Mouse (Mus musculus): ENCODE measurements around the gene 2310034G01Rik.

Gene 2310034G01Rik

DNA sequence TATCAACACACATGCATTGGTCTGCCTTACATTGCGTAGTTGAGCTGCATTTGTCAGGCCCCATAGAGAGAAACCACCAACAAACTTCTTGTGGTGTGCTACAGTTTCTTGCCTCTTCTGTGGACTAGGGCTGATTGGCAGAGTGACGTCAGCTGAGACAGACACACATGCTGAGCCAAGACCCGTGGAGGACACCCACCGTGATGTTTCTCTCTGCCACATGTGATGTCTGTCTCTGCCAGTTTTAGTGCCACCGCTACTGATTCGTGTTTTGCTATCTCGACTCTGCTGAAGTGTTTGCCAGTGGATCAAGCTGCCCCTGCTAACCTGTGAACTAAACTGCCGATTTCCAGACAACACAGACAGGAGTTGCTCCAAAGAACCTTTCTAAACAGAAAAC is 12.0 kb upstream of the 2310034G01Rik start:
- intact Hi-C loops (cut with DNase I) = no loop called here

DNA sequence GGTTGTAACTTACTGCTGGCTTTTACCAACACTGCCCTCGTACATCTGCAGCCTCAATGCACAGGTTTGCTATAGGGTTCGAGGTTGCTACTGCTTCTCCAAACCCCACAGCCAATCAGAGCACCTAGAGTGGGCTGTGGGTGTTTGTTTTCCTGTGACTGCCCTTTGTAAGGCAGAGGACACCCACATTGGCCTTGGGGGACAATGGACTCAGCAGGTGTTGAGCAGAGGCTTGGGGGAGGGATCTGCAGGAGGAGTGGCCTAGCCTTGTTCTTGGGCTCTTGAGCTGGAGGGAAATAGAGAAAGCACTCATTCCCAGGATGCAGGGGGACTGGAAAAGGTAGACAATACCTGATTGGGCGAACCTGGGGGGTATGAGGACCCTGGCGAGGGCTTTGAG is 8.3 kb upstream of the 2310034G01Rik start:
- intact Hi-C loops (cut with DNase I) = no loop called here

DNA sequence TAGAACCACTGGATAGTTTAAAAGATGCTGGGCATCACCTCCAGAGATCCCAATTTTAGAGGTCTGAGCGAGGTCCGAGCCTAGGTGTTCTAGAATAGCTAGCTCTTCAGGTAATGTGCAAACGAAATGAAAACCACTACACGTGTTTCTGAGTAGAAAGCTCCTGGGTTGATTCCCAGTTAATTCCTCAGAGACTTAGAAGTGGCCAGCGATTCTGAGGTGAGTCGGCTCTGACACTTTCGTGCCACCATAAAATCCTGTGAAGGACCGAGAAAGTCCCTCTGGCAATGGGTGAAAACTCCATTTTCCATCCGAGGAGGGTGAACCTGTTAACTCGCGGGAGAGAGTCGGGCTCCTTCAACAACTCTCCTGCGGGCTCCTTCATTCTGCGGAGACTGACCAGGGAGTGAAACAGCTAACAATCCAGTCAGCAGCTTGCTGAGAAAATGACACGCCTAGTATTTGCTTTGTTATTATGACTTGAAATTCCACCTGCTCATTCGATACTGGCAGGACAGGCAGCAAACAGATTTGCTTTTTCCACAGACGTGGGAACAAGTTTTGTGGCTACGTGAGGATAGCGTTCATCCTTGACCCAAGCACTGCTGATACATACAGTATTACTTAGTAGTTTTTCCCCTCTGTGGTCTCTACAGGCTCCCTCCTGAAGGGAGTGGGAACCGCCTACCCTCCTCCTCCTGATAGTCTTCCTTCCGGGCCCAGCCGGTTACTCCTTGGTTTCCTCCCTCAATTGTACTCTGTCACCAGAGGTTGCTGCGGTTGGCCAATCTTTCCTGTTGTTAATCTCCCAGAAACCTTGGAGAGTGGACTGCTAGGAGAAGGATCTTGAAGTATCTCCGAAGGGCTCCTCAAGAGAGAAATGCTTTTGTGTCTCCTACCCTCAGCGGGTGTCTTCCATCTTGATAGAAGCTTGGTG is 7.5 kb upstream of the 2310034G01Rik start:
- intact Hi-C loops (cut with DNase I) = no loop called here

GRCm38 (mm10) chr19:46356701-46357138 is 6.6 kb upstream of the 2310034G01Rik start:
- intact Hi-C loops (cut with DNase I) = no loop called here

DNA sequence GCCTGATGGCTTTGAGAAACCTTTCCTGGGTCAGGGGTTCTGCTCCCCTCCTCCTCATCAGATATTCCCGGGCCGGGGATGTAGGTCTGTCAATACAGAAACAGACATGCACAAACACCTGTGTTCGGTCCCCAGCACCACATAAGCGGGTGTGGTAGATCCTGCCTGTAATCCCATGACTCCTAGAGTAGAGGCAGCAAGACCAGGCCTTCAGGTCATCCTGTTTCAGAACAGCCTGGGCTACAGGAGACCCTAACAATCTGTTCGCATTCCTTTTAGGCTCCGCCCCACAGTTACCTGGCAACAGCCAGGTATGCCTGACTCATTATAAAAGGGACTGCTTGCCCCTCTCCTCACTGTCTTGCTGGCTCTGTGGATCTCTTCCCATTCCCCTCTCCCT is 552 bp downstream of the 2310034G01Rik start:
- intact Hi-C loops (cut with DNase I) = loop anchor here (5.0 kb wide), 1 partner anchor 33 kb away; no protein-coding TSS in a partner anchor

DNA sequence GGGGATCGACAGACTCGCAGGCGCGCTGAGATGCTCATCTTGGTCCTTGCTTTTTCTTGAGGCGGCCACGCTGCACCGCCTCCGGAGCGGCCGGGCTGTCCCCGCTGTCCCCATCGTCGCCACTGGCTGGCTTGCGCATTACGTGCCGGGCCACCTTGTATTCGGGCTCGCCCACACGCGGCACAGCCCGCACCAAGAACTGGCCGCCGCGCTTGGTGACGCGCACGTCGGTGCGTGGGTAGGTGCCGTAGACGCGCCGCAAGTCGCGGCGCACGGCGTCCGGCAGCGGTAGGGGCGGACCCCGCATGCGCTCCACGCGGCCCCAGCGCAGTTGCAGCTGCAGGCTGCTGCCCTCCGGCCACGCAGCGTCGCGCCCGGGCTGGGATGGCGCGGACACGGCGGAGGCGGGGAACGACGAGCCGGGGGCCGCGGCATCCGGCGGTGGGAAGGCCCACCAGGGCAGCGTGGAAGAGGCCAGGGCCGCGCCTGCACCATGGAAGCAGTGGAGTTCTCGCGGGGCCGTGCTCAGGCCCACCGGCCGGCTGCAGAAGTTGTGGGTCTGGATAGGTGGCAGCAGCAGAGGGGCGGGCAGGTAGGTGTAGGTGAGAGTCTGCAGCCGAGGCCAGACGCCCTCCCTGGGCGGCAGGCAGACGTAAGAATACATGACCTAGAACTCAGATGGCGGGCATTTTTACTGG is 1.2 kb downstream of the 2310034G01Rik start:
- intact Hi-C loops (cut with DNase I) = loop anchor here (5.0 kb wide), 1 partner anchor 33 kb away; no protein-coding TSS in a partner anchor

GRCm38 (mm10) chr19:46347936-46348668 is 2.0 kb downstream of the 2310034G01Rik start:
- intact Hi-C loops (cut with DNase I) = loop anchor here (5.0 kb wide), 1 partner anchor 34 kb away; no protein-coding TSS in a partner anchor

DNA sequence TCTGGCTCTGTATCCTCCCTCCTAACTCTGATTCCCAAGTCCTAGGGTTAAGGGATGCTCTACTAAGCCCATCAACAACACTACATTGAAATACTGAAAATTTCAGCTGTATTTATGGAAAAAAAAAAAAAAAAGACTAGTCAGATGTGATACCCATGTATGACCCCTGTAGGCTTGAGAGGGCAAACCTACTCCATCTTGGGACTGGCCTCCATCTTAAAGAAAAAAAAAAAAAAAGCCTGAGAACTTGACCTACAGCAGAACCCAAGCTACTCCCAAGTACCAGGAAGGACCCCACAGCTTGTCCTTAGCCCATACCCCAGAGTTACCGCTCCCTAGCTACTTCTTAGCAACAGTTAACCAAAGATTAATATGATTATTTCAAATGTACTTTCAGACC is 3.0 kb downstream of the 2310034G01Rik start:
- intact Hi-C loops (cut with DNase I) = loop anchor here (5.0 kb wide), 1 partner anchor 35 kb away; no protein-coding TSS in a partner anchor

- intact Hi-C loops (cut with DNase I) = loop anchor here (5.0 kb wide), 1 partner anchor 37 kb away; no protein-coding TSS in a partner anchor
Measured at GRCm38 (mm10) chr19:46344710-46345419, 5.2 kb downstream of the 2310034G01Rik start.

DNA sequence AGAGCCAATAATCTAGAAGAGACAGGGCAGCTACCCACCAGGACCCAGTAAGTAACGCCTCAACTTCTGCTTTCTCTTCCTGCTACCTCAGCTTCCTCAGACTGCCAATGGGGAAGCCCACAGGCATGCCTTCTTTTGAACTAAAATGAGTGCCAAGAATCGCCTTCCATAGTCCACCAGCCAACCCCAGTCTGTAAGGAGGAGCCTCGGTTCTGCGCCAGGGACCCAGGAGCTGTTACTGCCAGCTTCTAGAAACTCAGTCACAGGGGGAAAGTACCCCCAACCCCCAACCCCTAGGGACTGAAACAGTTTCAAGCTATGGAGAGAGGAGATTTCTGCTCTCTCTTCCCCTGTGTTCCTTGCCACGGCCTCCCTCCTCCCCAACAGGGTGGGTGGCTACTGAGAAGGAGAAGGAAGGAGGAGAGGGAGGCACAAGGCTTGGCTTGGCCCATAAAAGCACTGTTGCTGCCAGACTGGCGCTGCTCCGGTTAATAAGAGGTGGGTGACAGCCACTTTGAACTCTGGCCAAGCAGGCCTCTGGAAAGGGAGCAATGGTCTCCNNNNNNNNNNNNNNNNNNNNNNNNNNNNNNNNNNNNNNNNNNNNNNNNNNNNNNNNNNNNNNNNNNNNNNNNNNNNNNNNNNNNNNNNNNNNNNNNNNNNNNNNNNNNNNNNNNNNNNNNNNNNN is 10.7 kb downstream of the 2310034G01Rik start:
- intact Hi-C loops (cut with DNase I) = no loop called here

DNA sequence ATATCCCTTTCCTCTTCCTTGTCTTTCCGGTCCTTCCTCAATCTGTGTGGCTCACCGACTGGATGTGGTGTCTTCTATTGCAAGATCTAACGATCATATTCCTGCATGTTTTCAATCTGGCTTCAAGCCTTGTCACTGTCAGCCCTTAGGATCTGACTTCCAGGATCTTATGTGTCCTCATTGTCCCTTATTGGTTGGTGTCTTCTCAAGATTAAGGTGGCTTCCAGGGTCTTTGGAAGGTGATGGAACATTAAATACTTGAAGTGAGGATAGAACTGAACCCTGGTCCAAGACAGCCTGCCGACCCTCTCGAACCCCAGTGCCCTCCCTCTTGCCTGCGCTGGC is 11.2 kb downstream of the 2310034G01Rik start:
- intact Hi-C loops (cut with DNase I) = no loop called here

GRCm38 (mm10) chr19:46338331-46338936 is 11.7 kb downstream of the 2310034G01Rik start, which contains the start of gene Cuedc2:
TSS of gene Cuedc2 (minus strand) at chr19:46338702.
- intact Hi-C loops (cut with DNase I) = no loop called here

GRCm38 (mm10) chr19:46337719-46338330 is 12.3 kb downstream of the 2310034G01Rik start:
- intact Hi-C loops (cut with DNase I) = no loop called here

DNA sequence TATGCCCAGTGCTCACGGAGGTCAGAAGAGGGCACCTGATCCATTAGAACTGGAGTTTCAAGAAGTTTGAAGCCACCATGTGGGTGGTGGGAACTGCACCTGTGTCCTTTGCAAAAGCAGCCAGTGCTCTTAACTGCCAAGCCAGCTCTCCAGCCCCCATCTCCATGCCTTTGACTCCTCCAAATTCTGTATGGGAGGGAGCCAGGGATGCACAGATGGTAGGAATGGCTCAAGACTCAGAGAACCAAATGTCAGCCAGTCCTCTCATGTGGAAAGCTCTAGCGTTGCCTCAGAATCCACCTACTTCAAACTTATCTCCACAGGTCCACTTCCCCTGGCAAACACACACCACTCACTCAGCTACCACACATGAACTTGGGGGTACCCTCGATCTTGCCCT is 16.2 kb downstream of the 2310034G01Rik start:
- intact Hi-C loops (cut with DNase I) = loop anchor here (5.0 kb wide), 1 partner anchor 33 kb away; no protein-coding TSS in a partner anchor

- intact Hi-C loops (cut with DNase I) = loop anchor here (5.0 kb wide), 1 partner anchor 34 kb away; no protein-coding TSS in a partner anchor
Measured at GRCm38 (mm10) chr19:46332721-46333339, 17.3 kb downstream of the 2310034G01Rik start.

- intact Hi-C loops (cut with DNase I) = loop anchor here (5.0 kb wide), 1 partner anchor 35 kb away; no protein-coding TSS in a partner anchor
Measured at GRCm38 (mm10) chr19:46331936-46332335, 18.2 kb downstream of the 2310034G01Rik start.

- intact Hi-C loops (cut with DNase I) = loop anchor here (5.0 kb wide), 1 partner anchor 36 kb away; no protein-coding TSS in a partner anchor
Measured at GRCm38 (mm10) chr19:46331326-46331725, 18.8 kb downstream of the 2310034G01Rik start.

GRCm38 (mm10) chr19:46330696-46331095 is 19.4 kb downstream of the 2310034G01Rik start:
- intact Hi-C loops (cut with DNase I) = loop anchor here (1.0 to 5.0 kb wide), 2 partner anchors 26 to 37 kb away; partner anchors contain the start of gene Nfkb2

Measured in adrenal gland (tissue).